Mouse (Mus musculus): ENCODE data around the gene Bri3.

DNA sequence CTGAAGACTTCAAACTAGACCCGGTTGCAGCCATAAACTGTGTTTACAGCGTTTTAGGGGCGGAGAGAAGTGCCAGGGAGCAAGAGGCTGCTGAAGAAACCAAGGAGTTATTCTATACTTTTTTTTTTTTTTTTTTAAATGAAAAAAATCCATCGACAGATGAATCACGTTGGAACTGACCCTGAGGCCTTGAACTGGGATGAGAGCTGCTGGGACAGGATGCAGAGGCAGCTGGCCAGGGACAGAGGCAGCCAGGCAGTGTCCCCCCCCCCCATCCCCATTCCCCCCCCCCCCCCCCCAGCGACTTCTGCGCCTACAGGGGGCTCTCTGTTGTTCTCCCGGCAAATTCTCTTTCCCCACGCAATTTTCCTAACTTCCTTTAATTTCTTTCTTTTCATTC lies 153.3 kb downstream of the Bri3 start:
- no peak for TF ChIP-seq CTCF (IDR thresholded peaks at IDR 0.05; ENCODE audit: low read depth, low read length)
- no peak for TF ChIP-seq POLR2A (IDR thresholded peaks at IDR 0.05; ENCODE audit: extremely low read depth, insufficient read depth, low read length)
